Mouse (Mus musculus) ES-E14 (cell line): ENCODE results near the gene Nap1l1.

Experiments
- CHD2 ChIP-seq: IDR thresholded peaks from 2 replicates; pipeline ENCODE4 v1.6.1; 2014; ENCODE audit warnings: mild to moderate bottlenecking, low read depth, low read length, inconsistent platforms
- MAFK ChIP-seq: IDR thresholded peaks from 2 replicates; pipeline ENCODE4 v1.6.1; 2014; ENCODE audit warnings: mild to moderate bottlenecking, low read depth, low read length, inconsistent platforms; ENCODE audit not compliant: insufficient read depth
- ZNF384 ChIP-seq: IDR thresholded peaks from 2 replicates; pipeline ENCODE4 v1.6.1; 2012; ENCODE audit warnings: low read depth, low read length, inconsistent platforms

DNA sequence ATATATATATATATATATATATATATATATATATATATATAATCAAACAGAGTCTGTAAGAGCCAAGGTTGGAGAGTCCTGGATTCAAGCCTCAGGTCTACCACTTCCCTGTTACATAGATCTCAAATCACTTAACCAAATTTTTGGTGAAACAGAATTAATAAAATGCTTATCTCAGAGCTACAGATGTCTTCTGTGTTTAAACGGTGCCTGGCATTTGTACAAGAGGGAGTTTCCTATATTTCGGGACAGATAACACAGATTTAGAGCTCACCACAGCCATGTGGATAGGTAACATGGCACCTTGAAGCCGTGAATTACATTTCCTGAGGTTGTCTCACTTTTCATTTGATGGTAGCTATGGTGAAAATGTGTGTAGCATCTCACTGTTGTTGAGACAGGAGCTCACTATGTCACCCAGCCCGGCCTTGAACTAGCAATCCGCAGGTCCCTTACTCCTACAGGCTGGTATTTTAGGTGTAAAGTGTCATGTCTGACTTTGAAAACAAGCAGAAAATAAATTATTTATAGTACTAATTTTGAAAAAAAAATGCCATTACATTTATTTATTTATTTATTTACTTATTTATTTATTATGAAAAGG is 41.4 kb downstream of the Nap1l1 start:
- no peak for TF ChIP-seq CHD2
- no peak for TF ChIP-seq MAFK
- no peak for TF ChIP-seq ZNF384
